Mouse (Mus musculus): ENCODE data around the gene Irf4. TPM values are rescaled to one million over a fixed set of nuclear protein-coding genes. Genes with fewer than 3 reads are reported as not detected.

Irf4 gene
- total RNA-seq (2014; rRNA removed) (0.28 and 0.74 TPM in 2 replicates), polyA plus RNA-seq (2012; rRNA removed) (0.11 and 0.27 TPM in 2 replicates)

- no peaks in the 10 kb centered on the region for H3K36me3 ChIP-seq (ENCODE audit: control insufficient read depth, insufficient read depth, low read length)
- H3K4me3 ChIP-seq (ENCODE audit: insufficient read depth, low read depth, low read length): peak within 1 kb of the TSS; percentile 45
- no peak within 1 kb of the TSS for H3K27ac ChIP-seq (replicated peaks; ENCODE audit: insufficient read depth, low read depth, low read length)
- H3K9ac ChIP-seq (ENCODE audit: low read depth, low read length): peak within 1 kb of the TSS; percentile 32; the same call in 1 of the 2 replicates
- H3K4me1 ChIP-seq (ENCODE audit: control insufficient read depth, insufficient read depth, low read length): 0 out of 2 replicates have a peak, but pooled peaks cover 5% of the 10 kb centered on the region
- DNase-seq (ENCODE audit: extremely low read depth, low read depth, low spot score): peak; percentile 42
- 4% methylated on average over 21 of the region's 21 CpGs for WGBS
- no peak for TF ChIP-seq CTCF (IDR thresholded peaks at IDR 0.05; ENCODE audit: low read depth, low read length)
- TF ChIP-seq POLR2A (IDR thresholded peaks at IDR 0.05; ENCODE audit: extremely low read depth, insufficient read depth, low read length): no peak
- peaks cover 3% of the 10 kb centered on the region; the same call in 1 of the 2 replicates for H3K27me3 ChIP-seq (ENCODE audit: control insufficient read depth, insufficient read depth, low read length)
- H3K79me2 ChIP-seq (ENCODE audit: control insufficient read depth, insufficient read depth, low read length): no peaks in the 10 kb centered on the region
Observed at GRCm38 (mm10) chr13:30749021-30749556, at the start of gene Irf4. Gene Irf4 (plus strand): TSS chr13:30749226.

DNA sequence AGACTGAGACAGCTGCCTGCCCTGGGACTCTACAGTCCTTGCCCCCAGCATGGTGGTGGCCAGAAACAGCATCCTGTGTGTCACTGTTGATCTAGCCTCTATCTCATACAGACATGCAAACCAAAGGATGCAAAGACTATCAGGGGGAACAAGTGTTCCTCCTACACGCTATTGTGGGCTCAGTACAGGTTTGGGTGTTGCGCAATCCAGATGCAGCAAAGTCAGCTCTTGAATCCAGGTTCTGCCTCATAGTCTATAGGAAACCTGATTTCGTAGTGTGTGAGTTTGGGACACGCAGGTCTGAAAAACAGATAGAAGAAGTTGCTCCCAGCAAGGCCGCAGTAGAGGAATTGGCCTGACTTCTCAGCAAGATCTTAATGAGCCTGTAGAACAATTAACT, 46.3 kb upstream of the Irf4 start:
- no peaks in the 10 kb centered on the region for H3K4me1 ChIP-seq (ENCODE audit: control insufficient read depth, insufficient read depth, low read length)
- no peak overlapping the region for H3K27ac ChIP-seq (replicated peaks; ENCODE audit: insufficient read depth, low read depth, low read length)
- H3K36me3 ChIP-seq (ENCODE audit: control insufficient read depth, insufficient read depth, low read length): peaks cover 14% of the 10 kb centered on the region; the same call in 1 of the 2 replicates
- H3K27me3 ChIP-seq (ENCODE audit: control insufficient read depth, insufficient read depth, low read length): no peaks in the 10 kb centered on the region
- H3K4me3 ChIP-seq (ENCODE audit: insufficient read depth, low read depth, low read length): no peak overlapping the region
- no peak overlapping the region for H3K9ac ChIP-seq (ENCODE audit: low read depth, low read length)
- WGBS: 89% methylated on average over 5 of the region's 5 CpGs
- no peak for DNase-seq (ENCODE audit: extremely low read depth, low read depth, low spot score)
- no peaks in the 10 kb centered on the region for H3K79me2 ChIP-seq (ENCODE audit: control insufficient read depth, insufficient read depth, low read length)
- TF ChIP-seq CTCF (IDR thresholded peaks at IDR 0.05; ENCODE audit: low read depth, low read length) (no peak), POLR2A (IDR thresholded peaks at IDR 0.05; ENCODE audit: extremely low read depth, insufficient read depth, low read length) (no peak)

GRCm38 (mm10) chr13:30704246-30705095, 44.6 kb upstream of the Irf4 start:
- H3K9ac ChIP-seq (ENCODE audit: low read depth, low read length): no peak overlapping the region
- TF ChIP-seq CTCF (IDR thresholded peaks at IDR 0.05; ENCODE audit: low read depth, low read length) (no peak), POLR2A (IDR thresholded peaks at IDR 0.05; ENCODE audit: extremely low read depth, insufficient read depth, low read length) (no peak)
- H3K27ac ChIP-seq (replicated peaks; ENCODE audit: insufficient read depth, low read depth, low read length): no peak overlapping the region
- peaks cover 14% of the 10 kb centered on the region; the same call in 1 of the 2 replicates for H3K36me3 ChIP-seq (ENCODE audit: control insufficient read depth, insufficient read depth, low read length)
- DNase-seq (ENCODE audit: extremely low read depth, low read depth, low spot score): no peak
- H3K27me3 ChIP-seq (ENCODE audit: control insufficient read depth, insufficient read depth, low read length): no peaks in the 10 kb centered on the region
- no peaks in the 10 kb centered on the region for H3K4me1 ChIP-seq (ENCODE audit: control insufficient read depth, insufficient read depth, low read length)
- no peaks in the 10 kb centered on the region for H3K79me2 ChIP-seq (ENCODE audit: control insufficient read depth, insufficient read depth, low read length)
- 86% methylated on average over 8 of the region's 8 CpGs for WGBS
- H3K4me3 ChIP-seq (ENCODE audit: insufficient read depth, low read depth, low read length): no peak overlapping the region

GRCm38 (mm10) chr13:30711066-30711465, 38.0 kb upstream of the Irf4 start:
- Histone ChIP-seq H3K79me2 (ENCODE audit: control insufficient read depth, insufficient read depth, low read length) (no peaks in the 10 kb centered on the region), H3K27ac (replicated peaks; ENCODE audit: insufficient read depth, low read depth, low read length) (no peak overlapping the region), H3K4me3 (ENCODE audit: insufficient read depth, low read depth, low read length) (no peak overlapping the region), H3K4me1 (ENCODE audit: control insufficient read depth, insufficient read depth, low read length) (no peaks in the 10 kb centered on the region), H3K9ac (ENCODE audit: low read depth, low read length) (no peak overlapping the region), H3K27me3 (ENCODE audit: control insufficient read depth, insufficient read depth, low read length) (no peaks in the 10 kb centered on the region), H3K36me3 (ENCODE audit: control insufficient read depth, insufficient read depth, low read length) (peaks cover 10% of the 10 kb centered on the region; the same call in 1 of the 2 replicates)
- DNase-seq (ENCODE audit: extremely low read depth, low read depth, low spot score): no peak
- WGBS: 87% methylated on average over 2 of the region's 2 CpGs
- TF ChIP-seq POLR2A (IDR thresholded peaks at IDR 0.05; ENCODE audit: extremely low read depth, insufficient read depth, low read length): no peak
- no peak for TF ChIP-seq CTCF (IDR thresholded peaks at IDR 0.05; ENCODE audit: low read depth, low read length)

GRCm38 (mm10) chr13:30711711-30712110, 37.3 kb upstream of the Irf4 start:
- TF ChIP-seq POLR2A (IDR thresholded peaks at IDR 0.05; ENCODE audit: extremely low read depth, insufficient read depth, low read length): no peak
- TF ChIP-seq CTCF (IDR thresholded peaks at IDR 0.05; ENCODE audit: low read depth, low read length): no peak

More at GRCm38 (mm10) chr13:30711711-30712110, 37.3 kb upstream of the Irf4 start:
- no peaks in the 10 kb centered on the region for H3K4me1 ChIP-seq (ENCODE audit: control insufficient read depth, insufficient read depth, low read length)
- WGBS: 94% methylated on average over 3 of the region's 3 CpGs
- no peak overlapping the region for H3K4me3 ChIP-seq (ENCODE audit: insufficient read depth, low read depth, low read length)
- H3K27me3 ChIP-seq (ENCODE audit: control insufficient read depth, insufficient read depth, low read length): no peaks in the 10 kb centered on the region
- H3K9ac ChIP-seq (ENCODE audit: low read depth, low read length): no peak overlapping the region
- no peak for DNase-seq (ENCODE audit: extremely low read depth, low read depth, low spot score)
- H3K79me2 ChIP-seq (ENCODE audit: control insufficient read depth, insufficient read depth, low read length): no peaks in the 10 kb centered on the region
- no peak overlapping the region for H3K27ac ChIP-seq (replicated peaks; ENCODE audit: insufficient read depth, low read depth, low read length)
- peaks cover 9% of the 10 kb centered on the region; the same call in 1 of the 2 replicates for H3K36me3 ChIP-seq (ENCODE audit: control insufficient read depth, insufficient read depth, low read length)
